Mouse (Mus musculus): ENCODE measurements at regions not wholly inside any gene's neighbourhood (a gene's known extent, or its start where the extent isn't known, plus 50 kb on each side); places are given as distances from the start of the nearest gene placed in this dataset.

DNA sequence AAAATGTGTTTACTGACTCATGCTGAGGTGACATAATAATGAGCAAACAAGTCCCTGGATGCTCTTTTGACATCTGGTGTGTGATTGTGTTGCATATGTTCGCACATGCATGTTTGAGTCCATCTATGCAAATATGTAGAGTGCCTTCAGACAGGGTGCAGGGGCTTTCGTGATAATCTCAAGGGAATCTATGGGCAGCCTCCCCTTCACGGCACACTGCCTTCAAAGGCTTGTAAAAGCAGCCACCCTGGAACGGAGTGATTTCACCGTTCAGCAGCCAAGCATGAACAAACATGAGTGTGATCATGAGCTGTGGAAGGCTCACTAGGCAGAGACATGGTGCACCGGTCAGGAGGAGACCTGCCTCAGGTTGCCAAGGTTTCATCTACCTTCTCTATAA, 57.1 kb upstream of the Mbip start:
- Histone ChIP-seq H3K4me2 (ENCODE audit: low read depth, low read length) (no peak overlapping the region), H3K9me3 (ENCODE audit: low read length) (no peaks in the 10 kb centered on the region), H3K9ac (replicated peaks; ENCODE audit: low read length) (no peak overlapping the region), H3K4me3 (ENCODE audit: low read length) (no peak overlapping the region), H3K27me3 (ENCODE audit: insufficient read depth, low read length) (no peaks in the 10 kb centered on the region), H3K4me1 (ENCODE audit: insufficient read depth, low read length) (no peaks in the 10 kb centered on the region), H3K36me3 (ENCODE audit: insufficient read depth, low read length) (no peaks in the 10 kb centered on the region), H3K27ac (no peak overlapping the region)
- WGBS, result 44% methylated on average over 6 of the region's 6 CpGs
- no peak for TF ChIP-seq CTCF (IDR thresholded peaks at IDR 0.05; ENCODE audit: low read depth)
- no peak for DNase-seq (ENCODE audit: low spot score)
- ATAC-seq, result 0 out of 2 replicates have a peak, but pooled peaks have one; percentile 29

- Histone ChIP-seq H3K27me3 (ENCODE audit: insufficient read depth, low read length) (no peaks in the 10 kb centered on the region), H3K4me3 (ENCODE audit: low read length) (no peak overlapping the region), H3K9me3 (ENCODE audit: low read length) (no peaks in the 10 kb centered on the region), H3K9ac (replicated peaks; ENCODE audit: low read length) (no peak overlapping the region), H3K4me1 (ENCODE audit: insufficient read depth, low read length) (no peaks in the 10 kb centered on the region), H3K27ac (no peak overlapping the region), H3K36me3 (ENCODE audit: insufficient read depth, low read length) (no peaks in the 10 kb centered on the region), H3K4me2 (ENCODE audit: low read depth, low read length) (no peak overlapping the region)
- DNase-seq (ENCODE audit: low spot score) (no peak), ATAC-seq (no peak)
- WGBS, result 43% methylated on average over 7 of the region's 7 CpGs
- no peak for TF ChIP-seq CTCF (IDR thresholded peaks at IDR 0.05; ENCODE audit: low read depth)
These were observed 56.4 kb upstream of the Mbip start for GRCm38 (mm10) chr12:56402137-56402536.
